Mouse (Mus musculus) kidney, adult 2 months (tissue): ENCODE measurements at regions not wholly inside any gene's neighbourhood (a gene's known extent, or its start where the extent isn't known, plus 50 kb on each side); places are given as distances from the start of the nearest gene placed in this dataset.

Experiments used
- DNase-seq: peaks from one replicate; pipeline ENCODE4 v3.0.0; 2021
- H3K27ac ChIP-seq: fragments of 200-500 bp; 2 replicates; pipeline ENCODE4 v1.5.1; 2012; ENCODE audit warnings: low read depth, low read length, control low read depth, inconsistent platforms; ENCODE audit not compliant: insufficient read depth
- H3K27me3 ChIP-seq: fragments of 200-500 bp; replicated peaks from 2 replicates; pipeline ENCODE4 v1.6.1; 2012; ENCODE audit warnings: mild to moderate bottlenecking, moderate library complexity, low read length, inconsistent platforms; ENCODE audit not compliant: control insufficient read depth, insufficient read depth
- H3K36me3 ChIP-seq: fragments of 200-500 bp; 2 replicates; pipeline ENCODE4 v1.6.1; 2012; ENCODE audit warnings: mild to moderate bottlenecking, moderate library complexity, low read length, inconsistent platforms; ENCODE audit not compliant: control insufficient read depth, insufficient read depth
- H3K4me1 ChIP-seq: fragments of 200-500 bp; 2 replicates; pipeline ENCODE4 v1.6.1; 2011; ENCODE audit warnings: low read length; ENCODE audit not compliant: control insufficient read depth, insufficient read depth
- H3K4me3 ChIP-seq: fragments of 200-500 bp; 2 replicates; pipeline ENCODE4 v1.5.1; 2011; ENCODE audit warnings: mild to moderate bottlenecking, low read depth, low read length, control low read depth; ENCODE audit not compliant: insufficient read depth
- CTCF ChIP-seq: fragments of 200-500 bp; conservative IDR thresholded peaks from 2 replicates; pipeline ENCODE4 v1.5.1; 2011; ENCODE audit warnings: low read depth, mild to moderate bottlenecking, control low read depth, low read length, moderate library complexity, mixed read lengths; ENCODE audit not compliant: insufficient read depth, insufficient read length
- POLR2A ChIP-seq: fragments of 200-500 bp; IDR thresholded peaks from one replicate; pipeline ENCODE4 v1.6.1; 2011; ENCODE audit warnings: low read depth, low read length, control low read depth
- WGBS: fragments of 180-500 bp; shearing (Covaris S2); methylation state at CpG from one replicate; pipeline ENCODE4 v1.1.7; 2018; 5-methylcytosine and 5-hydroxymethylcytosine counted together

GRCm38 (mm10) chr12:80017376-80017929, 95.4 kb downstream of the Zfp36l1 start:
- Histone ChIP-seq H3K36me3 (no peaks in the 10 kb centered on the region), H3K27me3 (no peaks in the 10 kb centered on the region), H3K27ac (no peak overlapping the region), H3K4me1 (no peaks in the 10 kb centered on the region), H3K4me3 (no peak overlapping the region)
- TF ChIP-seq POLR2A (no peak), CTCF (no peak)
- DNase-seq, result no peak
- WGBS, result 79% methylated on average over 8 of the region's 8 CpGs

GRCm38 (mm10) chr12:80015938-80016337, 96.9 kb downstream of the Zfp36l1 start:
- Histone ChIP-seq H3K27ac (no peak overlapping the region), H3K4me1 (no peaks in the 10 kb centered on the region), H3K27me3 (no peaks in the 10 kb centered on the region), H3K36me3 (no peaks in the 10 kb centered on the region), H3K4me3 (no peak overlapping the region)
- no peak for DNase-seq
- TF ChIP-seq POLR2A (no peak), CTCF (no peak)
- 94% methylated on average over 1 of the region's 1 CpGs for whole genome bisulfite sequencing

GRCm38 (mm10) chr12:80014598-80014983, 98.2 kb downstream of the Zfp36l1 start:
- no peaks in the 10 kb centered on the region for H3K27me3 ChIP-seq
- DNase-seq, result no peak
- WGBS, result 47% methylated on average over 7 of the region's 7 CpGs
- H3K4me3 ChIP-seq, result no peak overlapping the region
- TF ChIP-seq CTCF, result no peak
- no peak for TF ChIP-seq POLR2A
- H3K4me1 ChIP-seq, result no peaks in the 10 kb centered on the region
- no peak overlapping the region for H3K27ac ChIP-seq
- H3K36me3 ChIP-seq, result no peaks in the 10 kb centered on the region

DNA sequence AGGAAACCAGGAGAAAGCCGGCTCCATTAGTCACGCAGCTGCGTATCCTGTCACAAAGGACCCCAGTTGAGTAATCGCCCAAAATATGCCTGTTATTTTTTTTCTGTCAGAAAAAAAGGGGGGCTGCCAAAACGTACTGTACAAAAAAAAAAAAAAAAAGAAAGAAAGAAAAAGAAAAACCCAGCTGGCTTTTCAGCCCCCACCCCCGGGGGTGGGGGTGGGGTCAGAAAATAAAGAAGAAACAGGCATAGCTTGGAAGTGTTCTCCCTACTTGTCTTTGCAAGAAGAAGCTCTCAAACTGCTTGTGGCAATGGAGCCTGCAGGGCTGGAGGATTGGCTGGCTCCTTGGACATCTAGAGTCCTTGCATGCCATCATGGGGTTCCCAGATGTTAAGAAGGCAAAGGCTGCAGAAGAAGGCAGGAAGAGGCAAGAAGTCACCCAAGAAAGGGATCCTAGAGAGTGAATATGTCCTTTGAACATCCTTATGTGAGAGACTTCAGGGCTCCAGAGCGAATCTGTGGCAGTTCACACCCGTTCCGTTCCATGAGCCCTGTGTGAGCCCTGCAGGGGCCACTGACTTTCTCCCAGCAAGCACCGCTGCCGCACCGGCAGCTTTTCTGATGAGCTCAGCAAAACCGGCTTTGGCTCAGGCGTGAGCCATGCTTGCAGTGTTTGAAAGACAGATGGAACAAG, 98.8 kb downstream of the Zfp36l1 start:
- Histone ChIP-seq H3K4me1 (no peaks in the 10 kb centered on the region), H3K27me3 (no peaks in the 10 kb centered on the region), H3K27ac (no peak overlapping the region), H3K4me3 (no peak overlapping the region), H3K36me3 (no peaks in the 10 kb centered on the region)
- peak; percentile 75 for DNase-seq
- TF ChIP-seq POLR2A, result no peak
- TF ChIP-seq CTCF, result no peak
- WGBS, result 20% methylated on average over 14 of the region's 14 CpGs

DNA sequence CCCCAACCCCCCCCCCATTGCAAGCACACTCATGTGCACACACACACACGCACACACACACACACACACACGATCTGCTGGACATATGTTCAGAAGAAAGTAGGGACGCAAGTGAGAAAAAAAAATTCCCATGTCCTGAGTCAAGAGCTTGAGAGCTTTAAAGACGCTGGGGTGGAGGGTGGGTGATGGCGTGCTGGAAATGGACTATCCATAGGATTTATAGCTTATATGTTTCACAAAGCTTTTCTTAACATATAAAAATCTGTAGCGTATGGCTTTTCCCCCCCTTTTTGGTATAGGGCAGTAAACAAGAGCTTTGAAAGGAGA, 99.3 kb downstream of the Zfp36l1 start:
- 71% methylated on average over 6 of the region's 6 CpGs for WGBS
- no peaks in the 10 kb centered on the region for H3K27me3 ChIP-seq
- no peaks in the 10 kb centered on the region for H3K36me3 ChIP-seq
- no peaks in the 10 kb centered on the region for H3K4me1 ChIP-seq
- no peak for DNase-seq
- TF ChIP-seq CTCF, result no peak
- TF ChIP-seq POLR2A, result no peak
- no peak overlapping the region for H3K27ac ChIP-seq
- H3K4me3 ChIP-seq, result no peak overlapping the region

DNA sequence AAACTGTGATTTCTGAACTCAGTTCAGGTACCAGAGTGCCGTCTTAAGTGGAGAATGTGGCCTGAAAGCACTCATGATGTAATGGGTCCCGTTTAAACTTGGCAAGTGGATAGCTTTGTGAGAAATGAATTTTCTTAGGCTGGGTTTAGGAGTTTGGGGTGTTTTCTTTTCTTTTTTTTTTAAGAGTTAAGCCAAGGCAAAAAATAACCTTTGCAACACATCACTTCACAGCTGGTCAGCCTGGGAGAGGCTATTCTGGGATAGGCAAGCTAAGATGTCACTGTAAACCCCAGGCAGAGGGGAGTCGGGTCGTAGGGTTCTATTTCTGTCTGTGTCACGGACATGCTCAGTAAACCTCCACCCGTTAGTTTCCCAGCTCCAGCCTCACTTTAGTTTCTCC, 100.9 kb downstream of the Zfp36l1 start:
- WGBS, result 68% methylated on average over 6 of the region's 6 CpGs
- no peaks in the 10 kb centered on the region for H3K27me3 ChIP-seq
- no peaks in the 10 kb centered on the region for H3K36me3 ChIP-seq
- TF ChIP-seq CTCF (no peak), POLR2A (no peak)
- no peak overlapping the region for H3K27ac ChIP-seq
- no peak overlapping the region for H3K4me3 ChIP-seq
- no peak for DNase-seq
- no peaks in the 10 kb centered on the region for H3K4me1 ChIP-seq

DNA sequence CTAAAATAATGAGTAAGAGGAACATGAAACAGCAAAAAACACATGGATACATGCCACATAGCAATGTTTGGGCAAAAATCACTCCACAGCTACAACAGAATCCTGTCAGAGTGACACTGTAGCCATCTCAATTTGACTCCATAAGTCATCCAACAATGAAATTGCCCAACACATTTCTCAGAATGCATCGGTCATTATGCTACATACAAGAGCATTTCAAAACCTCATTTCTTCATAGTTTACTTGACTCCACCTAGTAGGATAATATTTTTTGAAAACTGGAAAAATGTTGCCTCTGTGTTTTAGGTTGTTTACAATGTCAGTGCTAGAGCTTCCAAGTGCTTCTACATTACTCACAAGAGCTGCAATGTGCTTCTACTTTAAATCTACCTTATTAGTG, 101.9 kb downstream of the Zfp36l1 start:
- TF ChIP-seq CTCF (no peak), POLR2A (no peak)
- Histone ChIP-seq H3K36me3 (no peaks in the 10 kb centered on the region), H3K27ac (no peak overlapping the region), H3K4me3 (no peak overlapping the region), H3K4me1 (no peaks in the 10 kb centered on the region), H3K27me3 (no peaks in the 10 kb centered on the region)
- no peak for DNase-seq
- WGBS, result 94% methylated on average over 1 of the region's 1 CpGs

- H3K36me3 ChIP-seq, result no peaks in the 10 kb centered on the region
- no peak for DNase-seq
- no peak overlapping the region for H3K27ac ChIP-seq
- no peaks in the 10 kb centered on the region for H3K27me3 ChIP-seq
- no peaks in the 10 kb centered on the region for H3K4me1 ChIP-seq
- no peak for TF ChIP-seq POLR2A
- no peak for TF ChIP-seq CTCF
- no peak overlapping the region for H3K4me3 ChIP-seq
- 78% methylated on average over 2 of the region's 2 CpGs for WGBS
Observed at GRCm38 (mm10) chr12:80010220-80010619, 102.6 kb downstream of the Zfp36l1 start.
